Mouse (Mus musculus): ENCODE results near the gene Arl4d.
A peak's percentile ranks its signal among the peaks of the same experiment; 100 is the strongest.
"Not testable (repeated sequence)": the region's sequence is repeated elsewhere in the genome, so short reads cannot be mapped to it uniquely, and the experiment has no call there.

Gene Arl4d

DNA sequence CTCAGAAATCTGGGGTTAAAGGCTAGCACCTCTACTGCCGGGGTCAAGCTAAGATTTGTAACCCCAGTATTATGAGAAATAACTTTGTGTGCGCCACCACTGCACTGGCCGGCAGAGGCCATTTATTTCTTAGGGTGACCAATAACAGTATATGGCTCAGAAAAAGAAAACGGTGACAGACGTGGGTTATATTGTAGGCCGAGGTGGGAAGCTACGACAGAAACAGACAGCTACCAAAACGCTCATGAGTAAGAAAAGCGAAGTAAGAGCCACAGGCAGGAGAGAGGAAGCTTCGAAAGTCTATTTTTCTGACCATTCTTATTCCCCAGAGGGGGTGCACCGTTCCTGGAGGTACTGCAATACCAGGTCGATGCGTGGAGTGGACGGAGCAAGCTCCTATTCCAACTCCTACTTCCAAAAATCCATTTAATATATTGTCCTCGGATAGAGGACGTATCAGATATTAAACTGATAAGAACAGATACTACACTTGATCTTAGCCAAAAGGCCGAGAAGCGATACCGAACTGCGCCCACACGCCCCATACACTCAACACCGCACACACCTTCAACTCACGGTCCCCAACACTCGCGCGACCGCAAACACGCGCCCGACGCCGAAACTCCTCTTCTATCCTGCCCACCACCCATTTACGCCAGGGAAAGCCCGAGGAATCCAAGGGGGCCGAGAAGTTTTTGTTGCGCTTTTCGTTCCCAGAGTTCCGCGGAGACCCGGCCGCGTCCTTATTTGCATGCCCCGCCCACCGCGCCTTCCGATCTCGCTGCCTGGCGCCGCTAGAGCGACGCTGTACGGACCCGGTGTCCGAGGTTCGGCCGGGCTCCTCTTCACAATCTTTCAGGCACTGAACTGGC lies 19.7 kb upstream of the Arl4d start:
- peak; percentile 47 for DNase-seq (ENCODE audit: low read depth)

- DNase-seq (ENCODE audit: low read depth), result not testable (repeated sequence)
Observed at GRCm38 (mm10) chr11:101646283-101646794, 19.0 kb upstream of the Arl4d start.

DNA sequence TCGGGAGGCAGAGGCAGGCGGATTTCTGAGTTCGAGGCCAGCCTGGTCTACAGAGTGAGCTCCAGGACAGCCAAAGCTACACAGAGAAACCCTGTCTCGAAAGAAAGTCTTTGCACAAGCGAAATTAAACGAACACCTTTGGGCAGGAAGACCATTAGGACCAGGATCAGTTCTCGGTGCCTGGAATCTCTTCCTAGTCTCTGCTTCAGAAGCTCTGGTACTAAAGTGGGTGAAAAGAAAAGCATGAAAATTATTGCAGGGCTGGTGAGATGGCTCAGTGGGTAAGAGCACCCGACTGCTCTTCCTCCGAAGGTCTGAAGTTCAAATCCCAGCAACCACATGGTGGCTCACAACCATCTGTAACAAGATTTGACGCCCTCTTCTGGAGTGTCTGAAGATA lies 18.2 kb upstream of the Arl4d start:
- DNase-seq (ENCODE audit: low read depth), result not testable (repeated sequence)

DNA sequence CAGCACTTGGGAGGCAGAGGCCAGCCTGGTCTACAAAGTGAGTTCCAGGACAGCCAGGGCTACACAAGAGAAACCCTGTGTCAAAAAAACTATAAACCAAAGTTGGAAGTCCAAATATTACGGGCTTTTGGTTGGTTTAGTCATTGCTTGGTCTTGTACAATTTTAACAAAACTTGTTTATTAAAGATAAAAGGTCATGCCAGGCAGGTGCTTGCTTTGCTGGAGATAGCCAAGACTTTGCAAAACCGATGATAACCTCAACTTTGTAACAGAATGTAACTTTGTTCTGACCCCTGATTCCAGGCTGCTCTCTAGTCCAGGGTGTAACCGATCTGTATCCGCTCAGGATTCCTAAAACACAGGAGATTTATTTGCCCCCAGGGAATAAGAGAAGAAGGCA lies 9.0 kb upstream of the Arl4d start:
- DNase-seq (ENCODE audit: low read depth), result no peak

GRCm38 (mm10) chr11:101657528-101657885 lies 7.8 kb upstream of the Arl4d start:
- no peak for DNase-seq (ENCODE audit: low read depth)

DNA sequence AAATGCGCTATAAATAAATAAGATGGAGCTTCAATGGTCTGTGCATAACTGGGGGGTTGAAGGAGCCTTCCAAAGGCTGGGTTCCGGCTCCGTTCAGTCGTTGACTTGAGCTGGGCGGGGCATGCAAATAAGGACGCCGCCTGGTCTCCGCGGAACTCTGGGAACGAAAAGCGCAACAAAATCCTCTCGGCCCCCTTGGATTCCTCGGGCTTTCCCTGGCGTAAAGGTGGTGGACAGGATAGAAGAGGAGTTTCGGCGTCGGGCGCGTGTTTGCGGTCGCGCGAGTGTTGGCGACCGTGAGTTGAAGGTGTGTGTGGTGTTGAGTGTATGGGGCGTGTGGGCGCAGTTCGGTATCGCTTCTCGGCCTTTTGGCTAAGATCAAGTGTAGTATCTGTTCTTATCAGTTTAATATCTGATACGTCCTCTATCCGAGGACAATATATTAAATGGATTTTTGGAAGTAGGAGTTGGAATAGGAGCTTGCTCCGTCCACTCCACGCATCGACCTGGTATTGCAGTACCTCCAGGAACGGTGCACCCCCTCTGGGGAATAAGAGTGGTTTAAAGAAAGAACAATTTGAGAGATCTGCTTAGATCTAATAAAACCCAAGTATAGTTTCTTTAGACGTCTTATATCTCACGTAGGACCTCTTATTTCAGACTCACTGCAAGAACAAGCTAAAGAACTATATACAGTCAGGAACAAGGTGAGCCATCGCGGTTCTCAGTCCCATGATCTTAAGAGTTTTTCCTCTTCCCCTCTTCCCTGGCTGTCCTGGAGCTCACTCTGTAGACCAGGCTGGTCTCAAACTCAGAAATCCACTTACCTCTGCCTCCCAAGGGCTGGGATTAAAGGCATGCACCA lies 7.2 kb upstream of the Arl4d start:
- peak; percentile 81 for DNase-seq (ENCODE audit: low read depth)

DNA sequence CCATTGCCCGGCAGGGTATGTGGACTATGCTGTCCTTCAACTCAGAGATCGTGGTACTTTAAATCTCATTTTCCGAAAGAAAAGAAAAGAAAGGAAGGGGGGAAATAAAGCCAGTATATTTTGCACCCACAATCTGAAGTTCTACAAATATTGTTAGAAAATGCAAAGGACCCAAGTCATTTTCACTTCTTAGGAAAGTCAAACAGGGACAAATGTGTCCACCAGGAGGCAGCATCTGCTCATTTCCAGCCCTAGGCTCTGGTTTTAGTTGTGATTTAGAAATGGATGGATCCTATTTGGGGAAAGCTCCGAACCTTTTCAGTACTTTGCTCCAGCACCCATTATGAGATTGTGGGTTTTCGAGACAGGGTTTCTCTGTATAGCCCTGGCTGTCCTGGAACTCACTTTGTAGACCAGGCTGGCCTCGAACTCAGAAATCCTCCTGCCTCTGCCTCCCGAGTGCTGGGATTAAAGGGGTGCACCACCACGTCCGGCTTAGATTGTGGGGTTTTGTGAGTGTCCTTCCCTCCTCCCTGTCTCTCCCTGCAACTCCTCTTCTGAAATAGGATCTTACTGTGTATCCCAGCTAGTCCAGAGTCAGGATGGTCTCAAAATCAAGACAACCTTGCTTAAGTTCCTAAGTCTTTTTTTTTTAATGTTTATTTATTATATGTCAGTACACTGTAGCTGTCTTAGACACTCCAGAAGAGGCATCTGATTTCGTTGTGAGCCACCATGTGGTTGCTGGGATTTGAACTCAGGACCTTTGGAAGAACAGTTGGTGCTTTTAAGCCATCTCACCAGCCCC lies 6.4 kb upstream of the Arl4d start:
- DNase-seq (ENCODE audit: low read depth), result peak; percentile 88

DNA sequence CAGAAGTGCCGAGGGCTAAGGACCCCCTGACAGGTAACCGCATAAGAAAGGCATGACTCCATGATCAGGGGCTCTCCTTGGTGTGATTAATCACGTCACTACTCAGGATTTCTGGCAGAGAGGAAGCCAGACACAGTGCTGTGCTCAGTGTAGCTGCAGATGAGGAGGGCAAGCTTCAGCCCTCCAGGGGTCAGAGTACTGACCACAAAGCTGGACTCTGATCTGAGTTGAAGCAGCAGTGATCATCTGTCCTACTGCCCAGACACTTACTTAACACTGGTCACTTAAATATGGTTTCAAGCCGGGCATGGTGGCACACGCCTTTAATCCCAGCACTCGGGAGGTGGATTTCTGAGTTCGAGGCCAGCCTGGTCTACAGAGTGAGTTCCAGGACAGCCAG lies 4.2 kb upstream of the Arl4d start:
- no peak for DNase-seq (ENCODE audit: low read depth)

GRCm38 (mm10) chr11:101661786-101662185 lies 3.6 kb upstream of the Arl4d start:
- no peak for DNase-seq (ENCODE audit: low read depth)

DNA sequence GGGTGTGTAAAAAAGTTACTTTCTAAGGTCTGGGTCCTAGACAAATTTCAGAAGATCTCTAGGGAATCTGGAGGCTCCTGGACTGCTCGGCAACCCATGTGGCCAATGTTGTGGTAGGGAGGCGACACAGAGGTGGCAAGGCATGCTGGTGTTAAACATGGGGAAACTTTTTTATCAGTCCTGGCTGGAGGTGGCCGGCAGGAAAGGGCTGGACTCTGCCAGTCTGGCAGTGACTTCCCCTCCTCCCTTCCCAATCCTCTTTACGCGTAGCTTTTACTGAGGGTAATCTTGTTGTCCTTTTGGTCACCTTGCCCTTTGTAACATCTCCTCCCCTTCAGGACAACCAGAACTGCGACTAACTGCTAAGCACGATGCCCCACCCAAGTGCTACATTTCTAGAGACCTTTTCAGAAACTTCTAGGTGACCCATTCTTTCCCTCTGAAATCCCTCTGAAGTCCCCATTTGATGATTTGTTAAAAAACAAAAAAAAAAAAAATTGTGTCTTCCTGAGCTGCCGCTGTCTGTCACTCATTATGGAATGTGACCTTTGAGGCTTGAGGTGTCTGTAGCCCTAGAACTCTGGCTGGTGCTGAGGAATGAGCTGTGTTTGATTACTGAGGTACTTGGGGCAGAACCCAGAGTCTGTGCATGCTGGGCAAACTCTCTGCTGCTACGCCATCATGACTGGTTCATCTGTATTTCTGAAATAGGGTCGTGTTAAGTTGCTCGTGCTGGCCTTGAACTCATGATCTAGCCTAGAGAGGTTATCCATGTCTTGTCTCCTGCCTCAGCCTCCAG lies 1.9 kb upstream of the Arl4d start:
- DNase-seq (ENCODE audit: low read depth), result no peak

- DNase-seq (ENCODE audit: low read depth), result no peak
Observed at GRCm38 (mm10) chr11:101665636-101665992, 273 bp downstream of the Arl4d start.

GRCm38 (mm10) chr11:101666626-101667345 lies 1.4 kb downstream of the Arl4d start:
- DNase-seq (ENCODE audit: low read depth), result no peak

GRCm38 (mm10) chr11:101667871-101668532 lies 2.7 kb downstream of the Arl4d start:
- DNase-seq (ENCODE audit: low read depth), result no peak

GRCm38 (mm10) chr11:101668546-101669261 lies 3.4 kb downstream of the Arl4d start:
- peak; percentile 42 for DNase-seq (ENCODE audit: low read depth)

DNA sequence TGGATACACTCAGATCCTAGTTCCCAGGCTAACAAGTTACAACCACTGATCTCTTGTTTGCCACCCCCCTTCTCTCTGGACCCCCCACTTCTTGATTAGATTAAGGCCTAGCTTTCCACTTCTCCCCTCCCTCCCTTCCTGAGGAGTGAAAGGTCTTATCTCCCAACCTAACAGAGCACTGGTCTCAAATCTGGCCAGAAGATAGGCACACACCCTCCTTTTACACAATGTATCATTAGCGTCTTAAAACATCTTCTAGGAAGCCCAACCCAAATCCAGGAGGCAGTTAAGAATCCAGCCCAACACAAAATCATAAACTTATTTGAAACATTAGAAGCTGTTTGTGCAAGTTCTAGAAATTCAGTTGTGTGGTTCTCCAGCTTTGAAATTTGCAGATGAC lies 5.0 kb downstream of the Arl4d start:
- DNase-seq (ENCODE audit: low read depth), result peak; percentile 57

GRCm38 (mm10) chr11:101671255-101671654 lies 5.9 kb downstream of the Arl4d start:
- DNase-seq (ENCODE audit: low read depth), result no peak

DNA sequence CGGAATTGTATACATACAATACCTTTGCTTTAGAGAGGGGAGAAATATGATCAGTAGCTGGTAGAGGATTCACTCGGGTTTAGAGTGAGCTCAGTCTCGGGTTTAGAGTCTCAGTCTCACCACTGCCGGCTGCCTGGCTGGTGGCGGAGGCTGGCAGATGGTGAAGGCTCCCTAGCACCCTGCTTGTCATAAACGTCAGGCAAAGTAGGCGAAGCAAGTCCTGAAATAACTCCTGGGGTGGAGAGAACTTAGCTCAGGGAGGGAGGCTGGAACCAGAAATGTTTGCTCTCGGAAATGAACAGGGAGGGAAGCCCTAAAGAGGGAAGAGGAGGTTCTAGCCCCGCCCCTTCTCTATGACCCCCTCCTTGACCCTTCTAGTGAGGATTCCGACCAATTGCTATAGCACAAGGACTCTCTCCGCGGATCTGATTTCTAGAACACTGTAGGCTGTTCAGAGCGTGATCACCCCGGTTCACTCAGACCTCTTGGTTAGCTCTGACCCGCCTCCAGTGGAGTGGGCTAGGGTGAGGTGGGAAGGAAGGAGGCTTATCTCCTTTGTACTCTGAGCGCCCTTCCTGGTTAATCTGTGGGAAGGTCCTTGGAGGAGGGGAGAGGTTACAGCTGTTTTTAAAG lies 7.8 kb downstream of the Arl4d start:
- no peak for DNase-seq (ENCODE audit: low read depth)

GRCm38 (mm10) chr11:101674106-101674505 lies 8.8 kb downstream of the Arl4d start:
- no peak for DNase-seq (ENCODE audit: low read depth)

DNA sequence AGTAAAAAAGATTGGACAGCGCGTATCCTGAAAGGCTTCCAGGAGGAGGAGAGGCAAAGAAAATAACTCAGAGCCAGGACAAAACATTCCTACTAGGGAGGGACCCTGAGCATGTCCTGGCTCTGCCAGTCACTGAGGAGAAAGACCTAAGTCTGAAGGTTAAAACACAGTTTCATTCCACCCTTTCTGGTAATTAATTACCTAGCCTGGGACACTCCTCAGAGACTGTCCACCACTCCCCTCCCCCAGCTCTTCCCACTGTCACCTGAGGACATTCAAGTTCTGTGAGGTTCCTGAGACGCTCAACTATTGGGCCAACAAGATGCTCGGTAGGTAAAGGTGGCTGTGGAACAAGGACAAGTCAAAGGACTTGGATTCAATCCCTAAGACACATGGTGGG lies 10.0 kb downstream of the Arl4d start:
- DNase-seq (ENCODE audit: low read depth), result no peak
